Mouse (Mus musculus): ENCODE results near the gene Chrne.

Gene Chrne

GRCm38 (mm10) chr11:70628431-70628830 is 9.4 kb upstream of the Chrne start:
- DNase-seq (ENCODE audit: low read depth), result no peak

- DNase-seq (ENCODE audit: low read depth), result no peak
These were observed 7.9 kb upstream of the Chrne start for GRCm38 (mm10) chr11:70626877-70627276.

GRCm38 (mm10) chr11:70625473-70625872 is 6.5 kb upstream of the Chrne start:
- DNase-seq (ENCODE audit: low read depth), result peak; percentile 70

GRCm38 (mm10) chr11:70623053-70623742 is 4.2 kb upstream of the Chrne start:
- no peak for DNase-seq (ENCODE audit: low read depth)

DNA sequence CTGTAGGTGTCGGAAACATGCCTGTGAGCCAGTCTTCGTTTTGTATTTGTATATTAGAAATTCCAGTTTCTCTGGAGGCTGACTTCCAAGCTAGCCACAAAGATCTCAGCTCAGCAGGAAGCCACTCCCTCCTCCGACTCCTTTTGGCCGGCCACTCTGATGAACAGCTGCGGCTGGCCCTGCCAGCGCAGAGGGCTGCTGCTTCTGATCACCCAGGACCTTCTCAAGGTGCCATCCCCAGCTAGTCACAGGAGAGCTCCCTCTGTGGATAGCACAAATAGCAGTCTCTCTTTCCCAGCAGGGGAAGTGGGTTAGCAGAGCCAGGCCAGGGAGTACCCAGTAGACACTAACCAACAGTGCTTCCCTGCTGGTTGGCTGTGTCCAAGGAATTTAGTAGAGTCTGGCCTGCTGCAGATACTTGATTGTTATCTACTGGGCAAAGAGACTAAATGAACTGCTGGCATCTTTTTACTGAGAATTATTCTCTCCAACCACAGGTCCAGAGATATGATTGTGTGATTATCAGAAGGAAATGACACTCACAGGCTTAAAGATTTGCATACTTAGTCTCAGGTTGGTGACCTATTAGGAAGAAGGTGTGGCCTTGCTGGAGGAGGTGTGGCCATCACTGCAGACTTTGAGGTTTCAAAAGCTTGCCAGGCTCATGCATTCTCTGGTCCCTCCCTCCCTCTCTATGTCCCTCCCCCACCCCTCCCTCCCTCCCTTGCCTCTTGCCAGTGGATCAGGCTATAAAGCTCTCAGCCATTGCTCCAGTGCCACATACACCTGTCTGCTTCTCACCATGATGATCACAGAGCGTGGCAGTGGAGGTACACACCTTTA is 3.2 kb upstream of the Chrne start:
- DNase-seq (ENCODE audit: low read depth), result no peak

GRCm38 (mm10) chr11:70615516-70616093 is 3.4 kb downstream of the Chrne start, which contains the start of gene 4930544D05Rik:
Gene 4930544D05Rik, plus strand, starts transcription at chr11:70615848.
- no peak for DNase-seq (ENCODE audit: low read depth)

DNA sequence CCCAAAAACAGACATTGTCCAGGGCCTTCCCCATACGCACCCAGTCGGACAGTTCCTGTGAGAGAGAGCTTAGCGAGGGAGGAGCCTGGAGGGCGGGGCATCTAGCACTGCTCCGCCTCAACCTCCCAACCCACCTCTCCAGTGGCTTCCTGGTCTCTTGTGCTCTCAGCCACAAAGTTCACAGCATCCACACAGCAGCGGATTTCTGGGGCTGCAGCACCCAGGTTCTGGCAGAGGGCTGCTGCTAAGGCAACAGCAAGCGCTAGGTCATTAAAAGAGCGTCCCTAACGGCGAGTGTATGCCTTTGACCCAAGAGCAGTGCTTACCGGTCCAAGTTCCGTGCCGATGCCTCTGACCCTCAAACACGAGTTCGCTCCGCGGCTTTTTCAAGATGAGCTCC is 3.9 kb downstream of the Chrne start:
- DNase-seq (ENCODE audit: low read depth), result peak; percentile 60

- no peak for DNase-seq (ENCODE audit: low read depth)
These were observed 6.5 kb downstream of the Chrne start for GRCm38 (mm10) chr11:70612505-70612904.

DNA sequence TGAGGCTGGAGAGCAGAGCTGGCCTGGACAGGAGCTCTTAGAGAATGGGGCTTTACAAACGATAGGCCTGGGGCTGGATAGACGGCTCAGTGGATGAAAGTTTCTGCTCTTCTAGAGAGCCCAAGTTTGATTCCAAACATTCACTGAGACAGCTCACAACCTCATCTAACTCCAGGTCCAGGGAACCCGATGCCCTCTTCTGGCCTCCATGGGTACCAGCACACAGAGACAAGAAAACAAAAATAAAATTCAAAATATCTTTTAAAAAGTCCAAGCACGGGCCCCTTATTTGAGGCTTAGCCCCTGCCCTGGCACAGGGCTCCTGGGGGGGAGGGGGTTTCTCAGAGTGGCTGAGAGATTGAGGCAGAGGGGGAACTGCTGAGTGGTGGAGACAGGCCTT is 8.3 kb downstream of the Chrne start:
- no peak for DNase-seq (ENCODE audit: low read depth)

GRCm38 (mm10) chr11:70608381-70609066 is 10.5 kb downstream of the Chrne start:
- DNase-seq (ENCODE audit: low read depth), result no peak

DNA sequence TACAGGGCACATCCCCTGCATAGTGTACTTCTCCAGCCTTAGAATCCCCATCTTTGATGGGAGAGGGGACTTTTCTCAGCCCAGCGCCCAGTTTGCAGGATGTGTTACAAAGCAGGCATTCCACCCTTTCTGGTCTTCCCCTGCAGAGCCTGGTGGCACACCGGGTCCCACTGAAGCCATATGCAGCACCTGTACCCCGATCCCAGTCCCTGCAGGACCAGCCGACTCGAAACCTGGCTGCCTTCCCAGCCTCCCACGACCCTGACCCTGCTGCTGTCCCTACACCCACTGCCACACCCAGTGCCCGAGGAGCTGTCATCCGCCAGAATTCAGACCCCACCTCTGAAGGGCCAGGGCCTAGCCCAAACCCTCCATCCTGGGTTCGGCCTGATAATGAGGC is 11.4 kb downstream of the Chrne start:
- DNase-seq (ENCODE audit: low read depth), result no peak

DNA sequence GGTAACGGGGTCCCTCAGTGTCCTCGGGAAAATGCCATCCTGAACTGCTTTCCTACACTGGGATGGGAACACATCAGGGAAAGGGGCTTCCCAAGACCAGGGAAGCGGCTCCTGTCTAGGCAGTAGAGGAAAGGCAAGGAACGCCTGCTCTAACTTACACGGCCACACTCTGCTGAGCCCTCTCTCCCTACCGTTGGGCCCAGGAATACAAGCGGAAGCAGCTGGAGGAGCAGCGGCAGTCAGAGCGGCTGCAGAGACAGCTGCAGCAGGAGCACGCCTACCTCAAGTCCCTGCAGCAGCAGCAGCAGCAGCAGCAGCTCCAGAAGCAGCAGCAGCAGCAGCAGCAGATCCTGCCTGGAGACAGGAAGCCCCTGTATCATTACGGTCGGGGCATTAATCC is 12.3 kb downstream of the Chrne start:
- DNase-seq (ENCODE audit: low read depth), result no peak

DNA sequence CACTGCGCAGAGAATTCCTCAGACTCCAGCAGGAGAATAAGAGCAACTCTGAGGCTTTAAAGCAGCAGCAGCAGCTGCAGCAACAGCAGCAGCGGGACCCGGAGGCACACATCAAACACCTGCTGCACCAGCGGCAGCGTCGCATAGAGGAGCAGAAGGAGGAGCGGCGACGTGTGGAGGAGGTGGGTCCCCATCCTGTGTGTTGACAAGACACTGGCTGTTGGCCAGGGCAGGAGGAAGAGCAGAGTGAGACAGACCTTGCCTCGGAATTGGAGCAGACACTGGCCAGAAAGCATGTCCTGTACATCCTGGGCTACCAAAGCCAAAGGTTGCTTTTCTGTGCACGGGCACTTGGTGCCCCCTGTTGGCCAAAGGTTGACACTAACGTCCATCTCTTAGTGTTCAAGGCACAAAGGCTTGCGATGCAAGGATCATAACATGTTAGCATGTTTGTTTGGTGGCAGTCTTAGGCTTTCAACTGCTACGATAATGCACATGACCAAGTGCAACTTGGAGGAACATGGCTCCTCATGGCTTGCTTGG is 13.9 kb downstream of the Chrne start:
- peak; percentile 58 for DNase-seq (ENCODE audit: low read depth)

- no peak for DNase-seq (ENCODE audit: low read depth)
These were observed 20.5 kb downstream of the Chrne start for GRCm38 (mm10) chr11:70598451-70598953.

DNA sequence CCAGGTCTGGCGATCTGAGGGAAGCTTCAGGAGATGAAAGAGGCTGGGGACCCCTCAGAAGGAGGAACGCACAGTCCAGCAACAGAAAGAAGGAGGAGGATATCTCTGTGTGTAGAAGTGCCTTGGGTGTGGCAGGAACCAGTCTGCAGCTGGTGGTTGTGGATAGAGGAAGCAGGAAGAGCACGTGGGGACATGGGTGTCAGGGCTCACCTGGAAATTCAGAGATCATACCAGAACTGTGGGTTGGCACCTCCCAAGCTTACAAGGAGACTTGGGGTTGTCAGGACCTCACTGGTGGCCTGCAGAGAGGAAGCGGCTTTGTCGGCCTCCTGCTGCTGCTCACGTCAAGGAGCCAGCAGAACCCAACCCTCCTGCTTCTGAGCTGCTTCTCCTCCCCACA is 21.7 kb downstream of the Chrne start:
- no peak for DNase-seq (ENCODE audit: low read depth)

DNA sequence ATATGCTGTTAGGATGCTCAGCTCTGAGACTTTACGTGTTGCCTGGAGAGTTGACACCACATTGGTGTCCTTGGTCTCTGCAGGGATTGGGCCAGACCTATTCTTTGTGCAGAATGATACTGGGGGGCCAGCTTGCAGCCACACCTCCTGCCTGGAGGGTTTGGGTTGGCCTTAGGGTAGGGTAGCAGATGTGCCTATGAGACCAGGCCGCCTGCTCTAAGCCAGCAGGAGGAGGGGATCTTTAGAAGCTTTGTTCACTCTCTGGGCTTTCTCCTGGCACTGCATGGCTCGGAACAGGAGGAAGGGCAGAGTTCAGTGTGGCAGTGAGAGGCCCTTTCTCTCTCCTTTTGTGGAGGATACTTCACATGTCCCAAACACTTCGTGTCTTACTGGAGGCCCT is 22.9 kb downstream of the Chrne start:
- DNase-seq (ENCODE audit: low read depth), result no peak

- no peak for DNase-seq (ENCODE audit: low read depth)
These were observed 23.4 kb downstream of the Chrne start for GRCm38 (mm10) chr11:70595638-70596037.

DNA sequence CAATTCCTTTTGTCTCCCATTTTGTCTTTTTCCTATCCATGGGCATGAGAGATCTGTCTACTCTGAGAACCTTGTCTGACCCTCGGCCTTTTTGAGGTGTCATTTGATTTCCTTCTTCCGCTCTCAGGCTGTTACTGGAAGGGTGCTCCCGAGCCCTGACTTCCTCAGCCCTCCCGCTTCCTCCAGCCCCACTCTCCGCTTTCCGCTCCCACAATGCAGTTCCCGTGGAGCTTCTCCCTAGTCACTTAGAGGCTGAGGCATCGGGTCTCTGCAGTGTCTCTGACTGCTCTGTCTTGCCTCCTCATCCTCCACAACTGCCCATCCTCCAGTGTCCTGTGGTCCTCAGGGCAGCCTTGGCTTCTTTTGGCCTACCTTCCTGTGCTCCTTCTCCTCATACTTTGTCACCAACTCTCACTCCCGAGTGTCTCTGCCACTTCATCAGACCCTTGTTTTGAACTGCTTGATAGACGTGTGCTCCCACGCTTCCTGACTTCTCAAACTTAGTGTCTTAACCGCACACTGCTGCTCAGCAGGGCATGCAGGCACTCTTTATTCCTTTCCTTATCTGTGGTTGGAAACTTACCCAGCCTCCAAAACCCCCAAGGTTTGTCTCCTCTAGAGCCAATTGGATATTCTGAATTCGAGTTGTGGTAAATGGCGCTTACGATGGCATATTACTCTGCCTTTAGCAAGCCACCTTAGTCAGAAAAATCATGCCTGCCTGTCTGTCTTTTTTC is 24.6 kb downstream of the Chrne start:
- DNase-seq (ENCODE audit: low read depth), result no peak

- DNase-seq (ENCODE audit: low read depth), result no peak
These were observed 27.3 kb downstream of the Chrne start for GRCm38 (mm10) chr11:70591733-70592132.

- DNase-seq (ENCODE audit: low read depth), result no peak
These were observed 32.1 kb downstream of the Chrne start for GRCm38 (mm10) chr11:70586954-70587353.

DNA sequence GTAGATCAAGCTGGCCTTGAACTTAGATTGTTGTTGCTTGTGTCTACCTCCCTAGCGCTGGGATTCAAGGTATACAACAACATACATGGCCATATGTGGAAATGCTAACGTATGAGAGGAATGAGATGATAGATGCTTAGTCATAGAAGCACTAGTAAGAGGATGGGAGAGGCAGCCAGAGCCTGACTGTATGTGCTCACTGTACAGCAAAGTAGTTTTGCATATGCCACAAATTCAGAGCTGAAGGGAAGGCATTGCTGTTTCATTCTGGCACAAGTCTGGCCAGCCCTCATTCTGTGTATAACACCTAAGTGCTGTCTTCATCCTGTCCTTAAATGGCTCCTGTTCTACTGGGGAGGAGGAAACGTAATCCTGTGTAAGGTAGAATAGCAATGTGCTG is 32.8 kb downstream of the Chrne start:
- DNase-seq (ENCODE audit: low read depth), result no peak

All from c-Kit-positive CD71-negative TER-119-negative erythroid progenitor cells, embryonic 14.5 days (primary cell).